Comparison of ENCODE assay signal across 30 mouse cellular contexts in the genomic region with DNA sequence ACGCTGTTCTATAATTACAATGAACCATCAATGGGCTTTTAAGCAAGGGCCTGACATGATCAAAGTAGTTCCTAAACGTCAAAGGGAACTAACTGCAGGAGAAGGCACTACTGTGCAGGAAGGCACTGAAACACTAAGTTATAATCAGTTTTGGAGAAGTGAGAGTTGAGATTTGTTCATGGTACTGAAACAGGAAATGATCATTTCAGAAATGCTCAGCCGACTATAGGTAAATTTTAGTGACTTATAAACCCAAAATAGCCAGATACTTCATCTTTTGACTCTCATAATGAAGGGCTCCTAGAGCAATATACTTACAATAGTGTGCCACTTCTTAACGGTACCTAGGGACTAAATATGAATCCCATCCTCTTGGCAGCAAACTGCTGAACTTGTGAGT. TPM values are rescaled to one million over a fixed set of nuclear protein-coding genes. Genes with fewer than 3 reads are reported as not detected.
DNase-seq lines count a peak whose midpoint lies in the region; ATAC-seq and TF ChIP-seq lines count a peak whose summit lies in the region.
"Had no signal": no experiment of that assay in that cellular context is flagged by ENCODE, and none has a peak within 500 bp of the region (broad histone marks: within the 10 kb centered on the region; RNA-seq: fewer than 3 reads in every experiment).

No protein-coding gene starts in this region.

- no peak overlapping the region for H3K4me3 ChIP-seq in lung, adult 2 months (replicated peaks; ENCODE audit: extremely low read depth, low read depth, low read length)
- no peak overlapping the region for H3K4me3 ChIP-seq in forebrain, embryonic 15.5 days
- H3K4me3 ChIP-seq: erythroblast, embryonic 14.5 days; intestine, embryonic 15.5 days; megakaryocyte, embryonic 14.5 days; midbrain, embryonic 12.5 days; neural tube, embryonic 15.5 days had no signal

- DNase-seq in lung, postnatal 25 days (ENCODE audit: low spot score), result peak; percentile 17
- DNase-seq in lung, adult 2 months, result no peak
- DNase-seq in B cell, adult 2 months, result peak; percentile 44 to 62
- DNase-seq in adrenal gland, adult (ENCODE audit: inconsistent age in 2 of 2, low spot score in 1 of 2), result no peak
- no peak for DNase-seq in spleen, postnatal 14 days (ENCODE audit: low spot score in 2 of 2)
- DNase-seq: adrenal gland, postnatal 14 days; cerebellum, adult 18-20 months; cerebellum, postnatal 10 days; gastrocnemius, postnatal 10 days; heart, postnatal 14 days; kidney, adult 8-10 months; liver; right cerebral cortex, postnatal 25 days; thymus, postnatal 25 days had no signal

- peak; percentile 54 for ATAC-seq in granulocyte monocyte progenitor cell, adult 5-6 weeks (replicated peaks; ENCODE audit: poor library complexity, severe bottlenecking)
- ATAC-seq in monocyte, adult 5-6 weeks (replicated peaks; ENCODE audit: insufficient number of reproducible peaks, low FRiP score, low TSS enrichment, poor library complexity, severe bottlenecking), result peak; percentile 68
- ATAC-seq in forebrain, embryonic 15.5 days (replicated peaks), result no peak
- ATAC-seq: hindbrain, embryonic 16.5 days; intestine, embryonic 15.5 days had no signal

- H3K27ac ChIP-seq in forebrain, embryonic 15.5 days (replicated peaks), result no peak overlapping the region
- H3K27ac ChIP-seq: intestine, embryonic 15.5 days; kidney, postnatal 0 days; midbrain, embryonic 12.5 days; neural tube, embryonic 15.5 days had no signal

- H3K36me3 ChIP-seq in forebrain, embryonic 15.5 days, result peaks cover 14% of the 10 kb centered on the region

- TF ChIP-seq CTCF in lung, adult 2 months (IDR thresholded peaks at IDR 0.05; ENCODE audit: insufficient read depth, low read length), result no peak

- H3K27me3 ChIP-seq in forebrain, embryonic 15.5 days, result no peaks in the 10 kb centered on the region
- H3K27me3 ChIP-seq: intestine, embryonic 15.5 days; megakaryocyte, embryonic 14.5 days; midbrain, embryonic 12.5 days; neural tube, embryonic 15.5 days had no signal

- H3K4me2 ChIP-seq in forebrain, embryonic 15.5 days (replicated peaks), result no peak overlapping the region
- H3K4me2 ChIP-seq: intestine, embryonic 15.5 days; midbrain, embryonic 12.5 days; neural tube, embryonic 15.5 days had no signal

- peaks cover 9% of the 10 kb centered on the region; the same call in 1 of the 2 replicates for H3K4me1 ChIP-seq in lung, adult 2 months (ENCODE audit: control insufficient read depth, insufficient read depth, low read length)
- H3K4me1 ChIP-seq in forebrain, embryonic 15.5 days, result peaks cover 32% of the 10 kb centered on the region

- no peak overlapping the region for H3K9ac ChIP-seq in forebrain, embryonic 15.5 days (replicated peaks)
- H3K9ac ChIP-seq: intestine, embryonic 15.5 days; midbrain, embryonic 12.5 days; neural tube, embryonic 15.5 days had no signal

- no peak for TF ChIP-seq POLR2A in lung, adult 2 months (IDR thresholded peaks at IDR 0.05; ENCODE audit: borderline replicate concordance, extremely low read depth, low read depth, low read length)

- 58% methylated on average over 4 of the region's 4 CpGs for WGBS in lung, adult 2 months
- WGBS in forebrain, embryonic 15.5 days, result 40% methylated on average over 4 of the region's 4 CpGs

- H3K9me3 ChIP-seq in forebrain, embryonic 15.5 days, result no peaks in the 10 kb centered on the region
- H3K9me3 ChIP-seq: intestine, embryonic 15.5 days; megakaryocyte, embryonic 14.5 days; midbrain, embryonic 12.5 days; neural tube, embryonic 15.5 days had no signal

RNA-seq across cellular contexts. Expression of a gene that starts 4.6 kb away (rescaled TPM):
- 42.0 and 43.9 TPM in 2 replicates for polyA plus RNA-seq in lung, adult 2 months (2012; rRNA removed)
- 11.2 and 16.4 TPM in 2 replicates for total RNA-seq in granulocyte monocyte progenitor cell, adult 5-6 weeks (2014; fragmentation: Nextera tagmentation)
- total RNA-seq in granulocyte monocyte progenitor cell, adult 5-6 weeks (2017), result 9.5 and 11.8 TPM in 2 replicates
- 11.9 to 24.3 TPM (median 18.4 TPM) in 3 replicates for total RNA-seq in monocyte, adult 5-6 weeks (2017)
- 89.1 and 95.5 TPM in 2 replicates for polyA plus RNA-seq in forebrain, embryonic 15.5 days (2015; fragmentation: Nextera tagmentation; extraction: Ambion mirVana)

RNA-seq across cellular contexts. Expression of a gene that starts 21.9 kb away (rescaled TPM):
- polyA plus RNA-seq in lung, adult 2 months (2012; rRNA removed), result not detected in 2 replicates
- total RNA-seq in granulocyte monocyte progenitor cell, adult 5-6 weeks (2014; fragmentation: Nextera tagmentation), result not detected in 2 replicates
- not detected in 2 replicates for total RNA-seq in granulocyte monocyte progenitor cell, adult 5-6 weeks (2017)
- total RNA-seq in monocyte, adult 5-6 weeks (2017), result not detected in 3 replicates
- polyA plus RNA-seq in forebrain, embryonic 15.5 days (2015; fragmentation: Nextera tagmentation; extraction: Ambion mirVana), result not detected in 2 replicates
- total RNA-seq: adrenal gland, postnatal 14 days; gastrocnemius, postnatal 10 days; heart, postnatal 14 days had no signal
- polyA plus RNA-seq: brain, embryonic 14.5 days; erythroblast, embryonic 14.5 days; forebrain, embryonic 11.5 days; hindbrain, embryonic 11.5 days; hindbrain, embryonic 16.5 days; intestine, embryonic 15.5 days; large intestine, adult 2 months; liver, embryonic 16.5 days; lung, embryonic 16.5 days; midbrain, embryonic 12.5 days; neural tube, embryonic 15.5 days had no signal

RNA-seq across cellular contexts. Expression of a gene that starts 31.8 kb away (rescaled TPM):
- 9.5 and 9.6 TPM in 2 replicates for polyA plus RNA-seq in lung, adult 2 months (2012; rRNA removed)
- total RNA-seq in granulocyte monocyte progenitor cell, adult 5-6 weeks (2014; fragmentation: Nextera tagmentation), result 22.5 and 23.3 TPM in 2 replicates
- 28.9 and 32.2 TPM in 2 replicates for total RNA-seq in granulocyte monocyte progenitor cell, adult 5-6 weeks (2017)
- total RNA-seq in monocyte, adult 5-6 weeks (2017), result 13.3 to 23.0 TPM (median 16.0 TPM) in 3 replicates
- polyA plus RNA-seq in forebrain, embryonic 15.5 days (2015; fragmentation: Nextera tagmentation; extraction: Ambion mirVana), result 12.1 and 12.3 TPM in 2 replicates

Comparison
In these comparisons a context has a peak if more than half of its experiments do, and no peak if none do; other contexts are left out.
1. DNase-seq: peak in lung, postnatal 25 days (single experiment) and B cell, adult 2 months (2 of 2); none in lung, adult 2 months (single experiment), adrenal gland, adult (0 of 2) and spleen, postnatal 14 days (0 of 2).